Mouse (Mus musculus): ENCODE measurements around the gene Camk2n2. TPM values are rescaled to one million over a fixed set of nuclear protein-coding genes. Genes with fewer than 3 reads are reported as not detected.

The Camk2n2 gene
- polyA plus RNA-seq, 1 experiment from 2014 or later: 1.7 TPM

- ATAC-seq (ENCODE audit: insufficient number of reproducible peaks, low FRiP score, low TSS enrichment, low read depth): peak; percentile 39; the same call in 1 of the 2 replicates
- H3K27ac ChIP-seq (replicated peaks): no peak overlapping the region
- 43% methylated on average over 9 of the region's 9 CpGs for whole genome bisulfite sequencing
- H3K27me3 ChIP-seq: no peaks in the 10 kb centered on the region
- H3K9me3 ChIP-seq (replicated peaks): no peaks in the 10 kb centered on the region
- H3K4me3 ChIP-seq (replicated peaks): no peak overlapping the region
- H3K4me1 ChIP-seq: peaks cover 11% of the 10 kb centered on the region
- no peak overlapping the region for H3K4me2 ChIP-seq (replicated peaks)
- H3K9ac ChIP-seq: no peak overlapping the region
- peaks cover 38% of the 10 kb centered on the region for H3K36me3 ChIP-seq
Observed at GRCm38 (mm10) chr16:20604705-20605104, 16.4 kb downstream of the Camk2n2 start.

DNA sequence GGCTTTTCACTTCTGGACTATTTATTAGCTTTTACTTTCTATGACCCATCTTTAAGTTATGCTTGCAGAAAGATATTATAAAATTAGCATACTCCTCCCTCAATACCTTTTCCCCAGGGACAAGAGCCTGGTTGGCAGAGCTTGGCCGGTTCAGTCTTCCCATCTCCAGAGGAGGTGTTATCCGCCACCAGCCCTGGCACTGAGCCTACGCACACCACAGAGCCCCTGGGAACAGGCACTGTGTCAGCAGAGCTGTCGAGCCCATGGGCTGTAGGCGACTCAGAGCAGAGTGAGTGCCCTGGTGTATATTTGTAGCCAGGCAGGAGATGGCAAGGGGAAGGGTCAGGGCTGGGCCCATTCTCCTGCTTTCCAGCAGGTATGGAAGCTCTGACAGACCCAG is 20.6 kb downstream of the Camk2n2 start:
- H3K4me3 ChIP-seq (replicated peaks): no peak overlapping the region
- H3K36me3 ChIP-seq: peaks cover 15% of the 10 kb centered on the region; the same call in 1 of the 2 replicates
- H3K4me1 ChIP-seq: 0 out of 2 replicates have a peak, but pooled peaks cover 4% of the 10 kb centered on the region
- ATAC-seq (ENCODE audit: insufficient number of reproducible peaks, low FRiP score, low TSS enrichment, low read depth): no peak
- no peaks in the 10 kb centered on the region for H3K9me3 ChIP-seq (replicated peaks)
- no peaks in the 10 kb centered on the region for H3K27me3 ChIP-seq
- H3K9ac ChIP-seq: no peak overlapping the region
- H3K4me2 ChIP-seq (replicated peaks): no peak overlapping the region
- H3K27ac ChIP-seq (replicated peaks): no peak overlapping the region
- 66% methylated on average over 5 of the region's 5 CpGs for WGBS

- no peak for ATAC-seq (ENCODE audit: insufficient number of reproducible peaks, low FRiP score, low TSS enrichment, low read depth)
- no peak overlapping the region for H3K9ac ChIP-seq
- H3K4me1 ChIP-seq: no peaks in the 10 kb centered on the region
Observed at GRCm38 (mm10) chr16:20596687-20597441, 24.2 kb downstream of the Camk2n2 start.

DNA sequence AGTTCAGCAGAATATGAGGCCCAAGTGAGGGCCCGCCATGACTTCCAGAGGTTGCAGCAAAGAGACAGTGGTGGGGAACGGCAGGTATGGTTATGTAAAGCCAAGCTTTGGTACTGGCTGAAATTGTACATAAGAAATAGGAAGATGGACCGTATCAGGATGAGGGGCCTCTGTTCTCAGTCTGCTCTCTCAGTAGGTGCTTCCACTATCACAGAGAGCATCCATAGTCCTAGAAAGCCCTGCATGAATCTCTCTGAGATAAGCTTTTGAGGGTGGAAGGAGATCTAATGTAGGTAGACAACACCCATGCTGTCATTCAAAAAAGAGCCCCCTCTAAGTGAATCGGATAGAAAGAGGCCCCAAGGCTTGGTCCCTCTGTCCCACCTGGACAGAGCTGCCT is 25.4 kb downstream of the Camk2n2 start:
- H3K4me3 ChIP-seq (replicated peaks): no peak overlapping the region
- H3K27me3 ChIP-seq: peaks cover 43% of the 10 kb centered on the region
- no peak for ATAC-seq (ENCODE audit: insufficient number of reproducible peaks, low FRiP score, low TSS enrichment, low read depth)
- peaks cover 8% of the 10 kb centered on the region for H3K4me1 ChIP-seq
- H3K4me2 ChIP-seq (replicated peaks): no peak overlapping the region
- WGBS: 83% methylated on average over 4 of the region's 4 CpGs
- no peaks in the 10 kb centered on the region for H3K9me3 ChIP-seq (replicated peaks)
- no peak overlapping the region for H3K27ac ChIP-seq (replicated peaks)
- H3K36me3 ChIP-seq: no peaks in the 10 kb centered on the region
- no peak overlapping the region for H3K9ac ChIP-seq

More at GRCm38 (mm10) chr16:20596687-20597441, 24.2 kb downstream of the Camk2n2 start:
- Histone ChIP-seq H3K27me3 (peaks cover 32% of the 10 kb centered on the region), H3K36me3 (no peaks in the 10 kb centered on the region), H3K4me3 (replicated peaks) (no peak overlapping the region), H3K9me3 (replicated peaks) (no peaks in the 10 kb centered on the region), H3K4me2 (replicated peaks) (no peak overlapping the region), H3K27ac (replicated peaks) (no peak overlapping the region)
- WGBS: 50% methylated on average over 7 of the region's 7 CpGs

DNA sequence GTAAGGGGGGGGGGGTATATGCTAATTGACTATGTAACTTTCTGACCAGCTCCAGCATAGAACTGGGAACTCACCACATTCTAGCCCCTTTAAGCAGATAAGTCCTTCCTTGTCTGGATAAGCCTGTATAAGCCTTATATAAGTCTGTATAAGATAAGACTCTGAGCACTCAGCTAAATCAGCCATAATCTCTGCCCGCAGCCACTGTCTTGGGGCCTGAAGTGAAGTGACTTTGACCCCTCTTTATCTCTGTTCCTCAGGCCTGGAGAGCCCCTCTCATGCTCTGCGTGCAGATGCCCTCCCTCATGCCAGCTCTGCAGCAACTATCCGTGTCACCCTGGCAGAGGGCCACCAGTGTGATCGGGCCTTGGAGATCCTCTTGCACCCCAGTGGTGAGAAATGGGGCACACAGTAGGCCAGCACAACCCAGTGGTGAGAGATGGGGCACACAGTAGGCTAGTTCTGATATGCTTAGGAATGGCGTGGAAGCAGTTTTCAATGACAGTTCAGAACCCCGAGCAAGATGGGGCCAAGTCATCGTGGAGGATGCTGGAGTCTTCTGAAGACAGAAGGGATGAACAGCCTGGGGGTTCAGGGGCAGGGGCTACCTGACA is 25.9 kb downstream of the Camk2n2 start:
- H3K36me3 ChIP-seq: no peaks in the 10 kb centered on the region
- no peaks in the 10 kb centered on the region for H3K9me3 ChIP-seq (replicated peaks)
- H3K4me1 ChIP-seq: peaks cover 13% of the 10 kb centered on the region
- WGBS: 83% methylated on average over 7 of the region's 7 CpGs
- H3K9ac ChIP-seq: no peak overlapping the region
- H3K4me3 ChIP-seq (replicated peaks): no peak overlapping the region
- ATAC-seq (ENCODE audit: insufficient number of reproducible peaks, low FRiP score, low TSS enrichment, low read depth): no peak
- H3K4me2 ChIP-seq (replicated peaks): no peak overlapping the region
- no peak overlapping the region for H3K27ac ChIP-seq (replicated peaks)
- peaks cover 49% of the 10 kb centered on the region for H3K27me3 ChIP-seq

- Histone ChIP-seq H3K9me3 (replicated peaks) (no peaks in the 10 kb centered on the region), H3K4me2 (replicated peaks) (peak overlapping the region; percentile 95), H3K9ac (no peak overlapping the region), H3K4me1 (peaks cover 23% of the 10 kb centered on the region), H3K27ac (replicated peaks) (no peak overlapping the region), H3K36me3 (no peaks in the 10 kb centered on the region), H3K4me3 (replicated peaks) (peak overlapping the region; percentile 57), H3K27me3 (peaks cover 65% of the 10 kb centered on the region)
- ATAC-seq (ENCODE audit: insufficient number of reproducible peaks, low FRiP score, low TSS enrichment, low read depth): no peak
- 3% methylated on average over 48 of the region's 48 CpGs for WGBS
Observed at GRCm38 (mm10) chr16:20591076-20591705, 29.9 kb downstream of the Camk2n2 start.

DNA sequence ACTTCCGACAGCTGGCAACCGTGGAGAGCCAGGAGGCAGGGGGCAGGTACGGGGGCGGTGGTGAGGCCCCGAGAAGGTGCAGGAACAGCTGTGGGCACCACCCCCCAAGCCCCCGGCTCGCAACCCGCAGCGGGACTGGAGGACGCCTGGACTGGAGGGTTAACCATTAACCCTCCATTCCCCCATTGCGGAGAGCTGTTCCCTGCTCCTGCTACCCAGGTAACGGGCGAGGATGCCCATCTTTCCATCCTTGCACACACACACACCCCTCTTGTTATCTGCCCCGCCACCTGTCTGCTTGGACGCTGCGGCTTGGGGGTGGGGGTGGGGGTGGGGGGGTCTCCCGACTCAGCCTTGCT is 30.4 kb downstream of the Camk2n2 start:
- no peaks in the 10 kb centered on the region for H3K36me3 ChIP-seq
- peak overlapping the region; percentile 57 for H3K4me3 ChIP-seq (replicated peaks)
- 7% methylated on average over 17 of the region's 17 CpGs for WGBS
- ATAC-seq (ENCODE audit: insufficient number of reproducible peaks, low FRiP score, low TSS enrichment, low read depth): no peak
- no peaks in the 10 kb centered on the region for H3K9me3 ChIP-seq (replicated peaks)
- H3K27me3 ChIP-seq: peaks cover 65% of the 10 kb centered on the region
- peak overlapping the region; percentile 95 for H3K4me2 ChIP-seq (replicated peaks)
- no peak overlapping the region for H3K27ac ChIP-seq (replicated peaks)
- no peak overlapping the region for H3K9ac ChIP-seq
- peaks cover 23% of the 10 kb centered on the region for H3K4me1 ChIP-seq

- peak; percentile 75; the same call in 1 of the 2 replicates for ATAC-seq (ENCODE audit: insufficient number of reproducible peaks, low FRiP score, low TSS enrichment, low read depth)
- H3K4me2 ChIP-seq (replicated peaks): peak overlapping the region; percentile 95
- H3K36me3 ChIP-seq: no peaks in the 10 kb centered on the region
- WGBS: under 1% methylated on average over 39 of the region's 39 CpGs
- H3K9ac ChIP-seq: peak overlapping the region; percentile 28; the same call in 1 of the 2 replicates
- peaks cover 63% of the 10 kb centered on the region for H3K27me3 ChIP-seq
- peak overlapping the region; percentile 57 for H3K4me3 ChIP-seq (replicated peaks)
- H3K27ac ChIP-seq (replicated peaks): no peak overlapping the region
- H3K9me3 ChIP-seq (replicated peaks): no peaks in the 10 kb centered on the region
- peaks cover 23% of the 10 kb centered on the region for H3K4me1 ChIP-seq
Observed at GRCm38 (mm10) chr16:20589939-20590679, 31.0 kb downstream of the Camk2n2 start.

- Histone ChIP-seq H3K4me3 (replicated peaks) (peak within 1 kb of the TSS; percentile 57), H3K36me3 (no peaks in the 10 kb centered on the region), H3K4me1 (peaks cover 23% of the 10 kb centered on the region), H3K27me3 (peaks cover 59% of the 10 kb centered on the region), H3K9ac (peak within 1 kb of the TSS; percentile 28; the same call in 1 of the 2 replicates), H3K27ac (replicated peaks) (no peak within 1 kb of the TSS), H3K4me2 (replicated peaks) (peak within 1 kb of the TSS; percentile 95), H3K9me3 (replicated peaks) (no peaks in the 10 kb centered on the region)
- ATAC-seq (ENCODE audit: insufficient number of reproducible peaks, low FRiP score, low TSS enrichment, low read depth): no peak; the same call in 1 of the 2 replicates
- WGBS: under 1% methylated on average over 24 of the region's 24 CpGs
Observed at GRCm38 (mm10) chr16:20589366-20589938, 31.6 kb downstream of the Camk2n2 start, which contains the start of gene Vwa5b2. Gene Vwa5b2, plus strand, starts transcription at chr16:20589471.
